Mouse (Mus musculus) CD8-positive naive resting alpha-beta T cell, adult 2 months (primary cell): ENCODE data around the gene Tmem230.
"Not testable (repeated sequence)": the region's sequence is repeated elsewhere in the genome, so short reads cannot be mapped to it uniquely, and the experiment has no call there.

Experiments
- DNase-seq, 2 experiments: peaks; one replicate each; pipeline ENCODE4 v3.0.0; 2022; ENCODE audit warnings: low read depth in 2 of 2, low spot score in 2 of 2

Tmem230 gene

GRCm38 (mm10) chr2:132272694-132273389 lies 25.2 kb upstream of the Tmem230 start:
- DNase-seq = no peak

- no peak for DNase-seq
These were observed 22.8 kb upstream of the Tmem230 start for GRCm38 (mm10) chr2:132270331-132270951.

GRCm38 (mm10) chr2:132269217-132269616 lies 21.6 kb upstream of the Tmem230 start:
- DNase-seq = no peak

GRCm38 (mm10) chr2:132266086-132266485 lies 18.5 kb upstream of the Tmem230 start:
- no peak for DNase-seq

- no peak for DNase-seq
These were observed 17.6 kb upstream of the Tmem230 start for GRCm38 (mm10) chr2:132265196-132265595.

- no peak for DNase-seq
These were observed 16.7 kb upstream of the Tmem230 start for GRCm38 (mm10) chr2:132264266-132264710.

- DNase-seq = peak; percentile 67 to 69
These were observed 16.0 kb upstream of the Tmem230 start for GRCm38 (mm10) chr2:132263421-132264265.

- peak; percentile 98 to 99 for DNase-seq
These were observed 15.3 kb upstream of the Tmem230 start, which contains the start of gene Cds2 for GRCm38 (mm10) chr2:132262879-132263398. Cds2 (plus strand) TSS chr2:132263148.

- DNase-seq = no peak
These were observed 14.6 kb upstream of the Tmem230 start for GRCm38 (mm10) chr2:132262175-132262574.

GRCm38 (mm10) chr2:132260601-132261000 lies 13.0 kb upstream of the Tmem230 start:
- DNase-seq = no peak

- DNase-seq = no peak
These were observed 9.9 kb upstream of the Tmem230 start for GRCm38 (mm10) chr2:132257350-132258068.

- no peak for DNase-seq
These were observed 6.0 kb upstream of the Tmem230 start for GRCm38 (mm10) chr2:132253603-132254002.

- DNase-seq = peak; percentile 96
These were observed 5.2 kb upstream of the Tmem230 start, which contains the start of gene Pcna for GRCm38 (mm10) chr2:132252542-132253528. Pcna (minus strand) TSS chr2:132253314.

GRCm38 (mm10) chr2:132251911-132252310 lies 4.3 kb upstream of the Tmem230 start:
- no peak for DNase-seq

GRCm38 (mm10) chr2:132243370-132243769 lies 4.2 kb downstream of the Tmem230 start:
- no peak for DNase-seq

- DNase-seq = peak in 1 of 2 experiments; percentile 14
These were observed 7.2 kb downstream of the Tmem230 start for GRCm38 (mm10) chr2:132240457-132240856.

GRCm38 (mm10) chr2:132239434-132239833 lies 8.2 kb downstream of the Tmem230 start:
- not testable (repeated sequence) for DNase-seq

- DNase-seq = no peak
These were observed 11.6 kb downstream of the Tmem230 start for GRCm38 (mm10) chr2:132235975-132236374.

- DNase-seq = no peak
These were observed 12.3 kb downstream of the Tmem230 start for GRCm38 (mm10) chr2:132235291-132235690.
